10 mouse cellular contexts compared by ENCODE assay signal in the genomic region with DNA sequence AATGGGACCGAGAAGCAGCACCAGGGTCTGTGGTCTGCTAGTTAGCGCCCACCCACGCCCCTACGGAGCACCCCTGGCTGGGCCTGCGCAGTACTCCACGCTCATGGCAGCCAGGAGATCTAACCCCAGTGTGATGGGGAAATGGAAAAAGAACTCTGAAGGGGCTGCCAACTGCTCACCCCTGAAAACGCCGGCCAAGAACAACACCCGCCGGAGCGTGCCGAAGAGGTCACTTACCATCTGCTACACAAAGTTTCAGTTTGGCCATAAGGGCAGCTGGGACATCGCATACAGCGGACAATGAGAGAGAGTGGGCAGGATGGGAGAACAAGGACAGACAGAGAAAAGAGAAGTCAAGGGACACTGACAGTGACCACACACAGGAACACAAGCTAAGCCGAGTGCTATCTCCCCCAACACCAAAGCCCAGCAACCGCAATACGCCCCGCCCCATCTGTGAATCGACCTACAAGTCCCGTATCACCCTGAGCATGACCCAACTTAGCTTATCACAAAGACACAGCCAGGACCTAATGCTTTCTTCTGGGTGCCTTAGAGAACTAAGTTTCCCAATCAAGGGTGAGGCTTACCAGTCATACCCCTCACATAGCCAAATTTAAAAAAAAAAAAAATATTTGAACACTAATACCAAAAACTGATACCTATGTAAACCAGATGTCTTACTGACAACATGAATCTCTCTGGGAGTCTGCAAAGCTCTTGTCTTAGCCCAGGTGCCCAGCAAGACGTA. TPM values are rescaled to one million over a fixed set of nuclear protein-coding genes. Genes with fewer than 3 reads are reported as not detected.
DNase-seq lines count a peak whose midpoint lies in the region; ATAC-seq and TF ChIP-seq lines count a peak whose summit lies in the region.
"Had no signal": no experiment of that assay in that cellular context is flagged by ENCODE, and none has a peak within 500 bp of the region (broad histone marks: within the 10 kb centered on the region; RNA-seq: fewer than 3 reads in every experiment).

No protein-coding gene starts in this region.

- ATAC-seq in intestine, embryonic 15.5 days: peak; percentile 69; the same call in 1 of the 2 replicates
- ATAC-seq in intestine, postnatal 0 days: no peak; the same call in 1 of the 2 replicates
- ATAC-seq in intestine, embryonic 16.5 days: peak; percentile 75
- ATAC-seq: forebrain, embryonic 13.5 days had no signal

- H3K27me3 ChIP-seq in intestine, embryonic 15.5 days (replicated peaks): no peaks in the 10 kb centered on the region
- no peaks in the 10 kb centered on the region for H3K27me3 ChIP-seq in intestine, postnatal 0 days (replicated peaks; ENCODE audit: control insufficient read depth, insufficient read depth, low read length)
- no peaks in the 10 kb centered on the region for H3K27me3 ChIP-seq in intestine, embryonic 16.5 days (replicated peaks; ENCODE audit: control insufficient read depth, insufficient read depth, low read length)
- H3K27me3 ChIP-seq: forebrain, embryonic 13.5 days had no signal

- no peaks in the 10 kb centered on the region for H3K9me3 ChIP-seq in intestine, embryonic 15.5 days
- no peaks in the 10 kb centered on the region for H3K9me3 ChIP-seq in intestine, postnatal 0 days (ENCODE audit: control insufficient read depth)
- H3K9me3 ChIP-seq in intestine, embryonic 16.5 days (ENCODE audit: control insufficient read depth, low read length): no peaks in the 10 kb centered on the region
- H3K9me3 ChIP-seq: forebrain, embryonic 13.5 days had no signal

- peaks cover 22% of the 10 kb centered on the region for H3K4me1 ChIP-seq in intestine, embryonic 15.5 days (replicated peaks)
- no peaks in the 10 kb centered on the region for H3K4me1 ChIP-seq in intestine, postnatal 0 days (replicated peaks; ENCODE audit: control insufficient read depth, insufficient read depth, low read length)
- peaks cover 19% of the 10 kb centered on the region for H3K4me1 ChIP-seq in intestine, embryonic 16.5 days (ENCODE audit: control insufficient read depth, insufficient read depth, low read length)

- no peak overlapping the region for H3K9ac ChIP-seq in intestine, embryonic 15.5 days
- no peak overlapping the region for H3K9ac ChIP-seq in intestine, postnatal 0 days (ENCODE audit: low read depth, low read length)
- no peak overlapping the region for H3K9ac ChIP-seq in intestine, embryonic 16.5 days (ENCODE audit: low read depth, low read length)
- H3K9ac ChIP-seq: forebrain, embryonic 13.5 days; hindbrain, embryonic 14.5 days had no signal

- no peak overlapping the region for H3K4me3 ChIP-seq in intestine, embryonic 15.5 days (replicated peaks)
- no peak overlapping the region for H3K4me3 ChIP-seq in intestine, postnatal 0 days (ENCODE audit: low read depth, low read length)
- no peak overlapping the region for H3K4me3 ChIP-seq in intestine, embryonic 16.5 days (ENCODE audit: low read length)
- H3K4me3 ChIP-seq: forebrain, embryonic 13.5 days had no signal

- peaks cover 14% of the 10 kb centered on the region for H3K36me3 ChIP-seq in intestine, embryonic 15.5 days
- peaks cover 42% of the 10 kb centered on the region for H3K36me3 ChIP-seq in intestine, postnatal 0 days (ENCODE audit: control insufficient read depth, insufficient read depth)
- H3K36me3 ChIP-seq in intestine, embryonic 16.5 days (ENCODE audit: control insufficient read depth, insufficient read depth, low read length): peaks cover 17% of the 10 kb centered on the region

- DNase-seq in ZHBTc4 (ENCODE audit: low read depth, low spot score): peak; percentile 70
- peak; percentile 77 to 93 for DNase-seq in spleen, postnatal 10 days (ENCODE audit: low spot score in 2 of 2)
- DNase-seq in urinary bladder, postnatal 36 days (ENCODE audit: low spot score in 2 of 2): no peak
- no peak for DNase-seq in cerebellum, postnatal 4 days (ENCODE audit: low spot score in 2 of 2)
- no peak for DNase-seq in cerebellum, adult 8-10 months

- no peak for TF ChIP-seq CTCF in intestine, postnatal 0 days (IDR thresholded peaks at IDR 0.05; ENCODE audit: low read depth)

- no peak overlapping the region for H3K4me2 ChIP-seq in intestine, embryonic 15.5 days (replicated peaks)
- H3K4me2 ChIP-seq in intestine, postnatal 0 days (replicated peaks; ENCODE audit: low read depth): no peak overlapping the region
- no peak overlapping the region for H3K4me2 ChIP-seq in intestine, embryonic 16.5 days (ENCODE audit: low read depth, low read length)
- H3K4me2 ChIP-seq: forebrain, embryonic 13.5 days; hindbrain, embryonic 14.5 days had no signal

- 87% methylated on average over 21 of the region's 21 CpGs for WGBS in intestine, embryonic 15.5 days
- 87% methylated on average over 21 of the region's 21 CpGs for WGBS in intestine, postnatal 0 days
- 85% methylated on average over 21 of the region's 21 CpGs for WGBS in intestine, embryonic 16.5 days

- no peak overlapping the region for H3K27ac ChIP-seq in intestine, embryonic 15.5 days
- no peak overlapping the region for H3K27ac ChIP-seq in intestine, postnatal 0 days (ENCODE audit: low read depth, low read length)
- 0 out of 2 replicates have a peak overlapping the region, but pooled peaks have one; percentile 44 for H3K27ac ChIP-seq in intestine, embryonic 16.5 days (ENCODE audit: low read length)
- H3K27ac ChIP-seq: forebrain, embryonic 13.5 days; hindbrain, embryonic 14.5 days had no signal

RNA-seq across cellular contexts. Expression of gene Vangl1, which starts 38.8 kb away (rescaled TPM):
- 15.1 and 17.4 TPM in 2 replicates for polyA plus RNA-seq in intestine, embryonic 15.5 days (2015; fragmentation: Nextera tagmentation; extraction: Ambion mirVana)
- polyA plus RNA-seq in intestine, postnatal 0 days (2015; fragmentation: Nextera tagmentation; extraction: Ambion mirVana): 7.2 and 7.4 TPM in 2 replicates
- 18.7 and 20.6 TPM in 2 replicates for polyA plus RNA-seq in intestine, embryonic 16.5 days (2015; fragmentation: Nextera tagmentation; extraction: Ambion mirVana)

Comparison
In these comparisons a context has a peak if more than half of its experiments do, and no peak if none do; other contexts are left out.
1. DNase-seq: peak in ZHBTc4 (single experiment) and spleen, postnatal 10 days (2 of 2); none in urinary bladder, postnatal 36 days (0 of 2), cerebellum, postnatal 4 days (0 of 2) and cerebellum, adult 8-10 months (single experiment).